Comparison of ENCODE assay signal across 28 mouse cellular contexts in genomic region chr11:5089147-5089546, GRCm38 (mm10). TPM values are rescaled to one million over a fixed set of nuclear protein-coding genes. Genes with fewer than 3 reads are reported as not detected.
"Had no signal": no experiment of that assay in that cellular context is flagged by ENCODE, and none has a peak within 500 bp of the region (broad histone marks: within the 10 kb centered on the region; RNA-seq: fewer than 3 reads in every experiment).

No protein-coding gene starts in this region.

- H3K4me2 ChIP-seq: heart, embryonic 12.5 days; hindbrain, embryonic 13.5 days; hindbrain, embryonic 15.5 days; limb, embryonic 12.5 days; liver, embryonic 11.5 days; liver, embryonic 13.5 days; liver, embryonic 15.5 days had no signal

- H3K9ac ChIP-seq: heart, embryonic 12.5 days; hindbrain, embryonic 13.5 days; hindbrain, embryonic 15.5 days; limb, embryonic 12.5 days; liver, embryonic 13.5 days; liver, embryonic 15.5 days; liver, postnatal 0 days had no signal

- H3K4me3 ChIP-seq: heart, embryonic 10.5 days; heart, embryonic 12.5 days; hindbrain, embryonic 13.5 days; hindbrain, embryonic 15.5 days; limb, embryonic 10.5 days; limb, embryonic 12.5 days; liver, embryonic 13.5 days; liver, embryonic 15.5 days had no signal

- H3K27me3 ChIP-seq: heart, embryonic 12.5 days; hindbrain, embryonic 13.5 days; hindbrain, embryonic 15.5 days; limb, embryonic 12.5 days; liver, embryonic 13.5 days; liver, embryonic 15.5 days had no signal

- H3K9me3 ChIP-seq: heart, embryonic 10.5 days; heart, embryonic 12.5 days; hindbrain, embryonic 13.5 days; hindbrain, embryonic 15.5 days; limb, embryonic 10.5 days; limb, embryonic 12.5 days; liver, embryonic 13.5 days; liver, embryonic 15.5 days had no signal

- H3K4me1 ChIP-seq: heart, embryonic 10.5 days; hindbrain, embryonic 13.5 days; limb, embryonic 10.5 days had no signal

- H3K27ac ChIP-seq: heart, embryonic 10.5 days; hindbrain, embryonic 13.5 days; hindbrain, embryonic 15.5 days; hindbrain, postnatal 0 days; kidney, postnatal 0 days; limb, embryonic 10.5 days; limb, embryonic 12.5 days; liver, embryonic 13.5 days; liver, embryonic 15.5 days had no signal

- ATAC-seq: hindbrain, postnatal 0 days; intestine, embryonic 16.5 days; liver, postnatal 0 days had no signal

- DNase-seq: gastrocnemius, postnatal 14 days; gastrocnemius, postnatal 36 days; heart, adult 18-20 months; heart, postnatal 10 days; heart, postnatal 36 days; kidney, adult 11 months; kidney, adult 8-10 months; kidney, postnatal 14 days; kidney, postnatal 36 days; layer of hippocampus, adult 9-11 months; layer of hippocampus, postnatal 36 days; liver; liver, embryonic 13.5 days; liver, postnatal 0 days; lung, adult 2 months had no signal

RNA-seq across cellular contexts. Expression of gene Rasl10a, which starts 31.2 kb away (rescaled TPM):
- total RNA-seq: gastrocnemius, adult 8-10 months; hematopoietic stem cell, adult 5-6 weeks had no signal
